Mouse (Mus musculus): ENCODE data around the gene Chmp4b. TPM values are rescaled to one million over a fixed set of nuclear protein-coding genes. Genes with fewer than 3 reads are reported as not detected.
A peak's percentile ranks its signal among the peaks of the same experiment; 100 is the strongest.

Chmp4b gene
- polyA plus RNA-seq, 2 experiments: 8.1 to 84.2 TPM

DNA sequence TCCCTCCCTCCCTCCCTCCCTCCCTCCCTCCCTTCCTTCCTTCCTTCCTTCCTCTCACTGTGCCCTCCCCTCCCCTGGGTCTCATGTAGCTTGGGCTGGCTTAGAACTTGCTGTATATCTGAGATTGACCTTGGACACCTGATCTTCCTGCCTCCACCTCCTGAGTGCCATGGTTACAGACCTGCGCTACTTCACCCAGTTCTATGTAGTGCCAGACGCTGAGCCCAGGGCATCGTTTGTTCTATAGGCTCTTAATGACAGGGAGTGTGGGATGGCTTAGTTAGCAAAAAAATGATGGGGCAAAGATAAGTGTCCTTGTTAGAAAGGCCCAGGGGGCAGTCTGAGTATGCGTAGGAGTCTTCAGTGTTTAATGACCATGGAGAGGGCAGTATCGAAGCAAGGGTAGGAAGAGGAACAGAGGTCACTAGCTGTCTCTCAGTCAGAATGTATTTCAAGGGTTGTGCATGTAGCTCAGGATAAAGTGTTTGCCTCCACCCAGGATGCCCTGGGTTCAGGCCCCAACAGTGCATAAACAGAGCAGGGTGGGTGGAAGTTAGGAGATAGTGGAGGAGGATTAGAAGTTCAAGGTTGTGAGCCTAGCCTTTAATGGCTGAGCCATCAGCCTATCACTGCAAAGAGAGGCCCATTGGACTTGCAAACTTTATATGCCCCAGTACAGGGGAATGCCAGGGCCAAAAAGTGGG, 18.3 kb upstream of the Chmp4b start:
- H3K9ac ChIP-seq (replicated peaks): peak overlapping the region; percentile 55
- H3K36me3 ChIP-seq (replicated peaks; ENCODE audit: control insufficient read depth, insufficient read depth, low read depth): peaks cover 17% of the 10 kb centered on the region
- 66% methylated on average over 5 of the region's 5 CpGs for WGBS (ENCODE audit: insufficient replicate concordance)
- peak overlapping the region; percentile 47 to 60 for H3K4me3 ChIP-seq (ENCODE audit: insufficient read depth in 1 of 2, low read depth in 2 of 2, low read length in 2 of 2)
- peak; percentile 47 for ATAC-seq (ENCODE audit: insufficient read depth)
- H3K4me1 ChIP-seq (replicated peaks; ENCODE audit: control insufficient read depth in 2 of 2, insufficient read depth in 2 of 2, low read length in 1 of 2): peaks cover 33 to 42% of the 10 kb centered on the region in 2 experiments
- H3K9me3 ChIP-seq (ENCODE audit: control insufficient read depth, low read length): no peaks in the 10 kb centered on the region
- TF ChIP-seq EP300 (IDR thresholded peaks at IDR 0.05; ENCODE audit: low read depth) (0 out of 2 replicates have a peak, but pooled peaks have one; percentile 37), CTCF (IDR thresholded peaks at IDR 0.05; ENCODE audit: low read depth) (no peak)
- peak overlapping the region; percentile 98 for H3K27ac ChIP-seq
- peak overlapping the region; percentile 69 for H3K4me2 ChIP-seq (ENCODE audit: low read depth)
- H3K27me3 ChIP-seq (ENCODE audit: control insufficient read depth, insufficient read depth, low read length): no peaks in the 10 kb centered on the region
- DNase-seq (ENCODE audit: low read depth in 3 of 3, low spot score in 3 of 3): peak in 2 of 3 experiments; percentile 56

DNA sequence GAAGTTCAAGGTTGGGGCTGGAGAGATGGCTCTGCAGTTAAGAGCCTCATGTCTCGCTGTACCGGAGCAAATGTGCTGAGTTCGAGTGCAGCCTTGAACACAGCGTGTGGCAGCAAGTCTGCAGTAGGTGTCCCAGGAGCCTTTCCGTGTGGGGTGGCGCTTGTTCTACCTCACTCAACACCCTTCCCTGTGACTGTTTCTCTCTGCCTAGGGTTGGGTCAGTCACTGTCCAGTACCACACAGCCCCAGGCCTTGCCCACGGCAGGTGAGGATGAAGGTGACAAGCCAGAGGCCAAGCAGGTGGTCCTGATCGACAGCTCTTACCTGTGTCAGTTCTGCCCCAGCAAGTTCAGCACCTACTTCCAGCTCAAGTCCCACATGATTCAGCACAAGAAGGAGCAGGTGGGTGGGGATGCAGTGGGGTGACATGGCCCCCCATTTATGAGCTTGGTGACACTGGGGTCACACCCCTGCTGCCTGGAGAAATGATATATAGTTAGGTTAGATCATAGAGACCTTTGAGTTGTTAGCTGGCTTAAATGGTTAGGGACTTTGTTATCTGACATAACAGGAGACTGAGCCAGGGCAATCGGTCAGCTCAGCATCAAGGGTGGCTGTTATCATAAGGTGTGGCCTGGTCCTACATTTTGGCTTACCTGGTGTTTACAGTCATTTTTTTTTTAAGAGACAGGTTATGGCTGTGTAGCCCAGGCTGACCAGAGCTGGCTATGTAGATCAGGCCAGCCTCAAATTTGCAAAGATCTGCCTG, 17.4 kb upstream of the Chmp4b start:
- DNase-seq (ENCODE audit: low read depth in 3 of 3, low spot score in 3 of 3) (peak; percentile 62 to 72 (median 68)), ATAC-seq (ENCODE audit: insufficient read depth) (peak; percentile 40)
- Histone ChIP-seq H3K27ac (peak overlapping the region; percentile 98), H3K9me3 (ENCODE audit: control insufficient read depth, low read length) (no peaks in the 10 kb centered on the region; the same call in 1 of the 2 replicates), H3K4me2 (ENCODE audit: low read depth) (peak overlapping the region; percentile 69), H3K4me1 (replicated peaks; ENCODE audit: control insufficient read depth in 2 of 2, insufficient read depth in 2 of 2, low read length in 1 of 2) (peaks cover 33 to 40% of the 10 kb centered on the region in 2 experiments), H3K27me3 (ENCODE audit: control insufficient read depth, insufficient read depth, low read length) (no peaks in the 10 kb centered on the region), H3K4me3 (ENCODE audit: insufficient read depth in 1 of 2, low read depth in 2 of 2, low read length in 2 of 2) (peak overlapping the region; percentile 15 to 46), H3K36me3 (replicated peaks; ENCODE audit: control insufficient read depth, insufficient read depth, low read depth) (peaks cover 18% of the 10 kb centered on the region), H3K9ac (replicated peaks) (peak overlapping the region; percentile 67)
- 60% methylated on average over 9 of the region's 9 CpGs for WGBS (ENCODE audit: insufficient replicate concordance)
- TF ChIP-seq EP300 (IDR thresholded peaks at IDR 0.05; ENCODE audit: low read depth) (peak; percentile 88), CTCF (IDR thresholded peaks at IDR 0.05; ENCODE audit: low read depth) (no peak)

DNA sequence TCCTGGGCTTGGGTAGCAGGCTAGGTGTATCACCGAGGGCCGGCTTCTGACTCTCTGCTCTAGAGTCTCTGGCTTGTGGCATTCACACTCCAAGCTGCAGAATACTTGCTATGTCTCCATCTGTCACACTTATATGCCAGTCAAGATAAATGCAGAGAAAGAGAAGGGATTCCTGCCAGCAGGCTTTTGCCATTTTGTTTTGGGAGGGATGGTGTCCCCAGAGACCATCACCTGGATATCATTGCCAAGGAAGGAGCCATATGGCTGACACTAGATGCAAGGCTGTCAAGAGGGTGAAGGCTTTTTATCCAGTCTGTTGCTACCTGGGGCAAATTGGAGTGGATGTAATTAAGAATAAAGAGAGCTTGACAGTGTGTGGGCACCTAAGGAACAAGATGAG, 15.7 kb upstream of the Chmp4b start:
- DNase-seq (ENCODE audit: low read depth in 3 of 3, low spot score in 3 of 3) (no peak), ATAC-seq (ENCODE audit: insufficient read depth) (no peak)
- Histone ChIP-seq H3K9me3 (ENCODE audit: control insufficient read depth, low read length) (no peaks in the 10 kb centered on the region; the same call in 1 of the 2 replicates), H3K4me1 (replicated peaks; ENCODE audit: control insufficient read depth in 2 of 2, insufficient read depth in 2 of 2, low read length in 1 of 2) (peaks cover 28% of the 10 kb centered on the region in 2 experiments), H3K4me2 (ENCODE audit: low read depth) (no peak overlapping the region), H3K27ac (peak overlapping the region; percentile 98), H3K36me3 (replicated peaks; ENCODE audit: control insufficient read depth, insufficient read depth, low read depth) (peaks cover 9% of the 10 kb centered on the region), H3K4me3 (ENCODE audit: insufficient read depth in 1 of 2, low read depth in 2 of 2, low read length in 2 of 2) (no peak overlapping the region), H3K9ac (replicated peaks) (no peak overlapping the region), H3K27me3 (ENCODE audit: control insufficient read depth, insufficient read depth, low read length) (no peaks in the 10 kb centered on the region)
- 88% methylated on average over 2 of the region's 2 CpGs for WGBS (ENCODE audit: insufficient replicate concordance)
- TF ChIP-seq EP300 (IDR thresholded peaks at IDR 0.05; ENCODE audit: low read depth) (no peak), CTCF (IDR thresholded peaks at IDR 0.05; ENCODE audit: low read depth) (no peak)

DNA sequence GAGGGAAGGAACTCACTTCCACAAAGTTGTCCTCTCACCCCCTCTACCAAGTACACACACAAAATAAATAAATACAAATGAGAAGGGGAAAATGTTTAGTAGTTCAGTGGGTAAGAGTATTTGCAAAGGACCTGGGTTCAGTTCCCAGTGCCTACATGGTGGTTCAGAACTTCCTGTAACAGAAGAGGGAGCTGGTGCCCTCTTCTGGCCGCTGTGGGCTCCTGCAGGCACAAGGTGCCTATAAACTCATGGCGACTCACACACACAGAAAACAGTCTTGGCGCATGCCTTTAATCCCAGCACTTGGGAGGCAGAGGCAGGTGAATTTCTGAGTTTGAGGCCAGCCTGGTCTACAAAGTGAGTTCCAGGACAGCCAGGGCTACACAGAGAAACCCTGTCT, 13.0 kb upstream of the Chmp4b start:
- H3K27me3 ChIP-seq (ENCODE audit: control insufficient read depth, insufficient read depth, low read length): no peaks in the 10 kb centered on the region
- H3K4me1 ChIP-seq (replicated peaks; ENCODE audit: control insufficient read depth in 2 of 2, insufficient read depth in 2 of 2, low read length in 1 of 2): peaks cover 31 to 32% of the 10 kb centered on the region in 2 experiments
- H3K36me3 ChIP-seq (replicated peaks; ENCODE audit: control insufficient read depth, insufficient read depth, low read depth): peaks cover 9% of the 10 kb centered on the region
- H3K4me2 ChIP-seq (ENCODE audit: low read depth): no peak overlapping the region
- ATAC-seq (ENCODE audit: insufficient read depth) (no peak), DNase-seq (ENCODE audit: low read depth in 3 of 3, low spot score in 3 of 3) (no peak)
- TF ChIP-seq EP300 (IDR thresholded peaks at IDR 0.05; ENCODE audit: low read depth) (no peak), CTCF (IDR thresholded peaks at IDR 0.05; ENCODE audit: low read depth) (peak; percentile 61)
- H3K27ac ChIP-seq: no peak overlapping the region
- no peaks in the 10 kb centered on the region; the same call in 1 of the 2 replicates for H3K9me3 ChIP-seq (ENCODE audit: control insufficient read depth, low read length)
- no peak overlapping the region for H3K4me3 ChIP-seq (ENCODE audit: insufficient read depth in 1 of 2, low read depth in 2 of 2, low read length in 2 of 2)
- H3K9ac ChIP-seq (replicated peaks): no peak overlapping the region
- WGBS (ENCODE audit: insufficient replicate concordance): 91% methylated on average over 3 of the region's 3 CpGs

DNA sequence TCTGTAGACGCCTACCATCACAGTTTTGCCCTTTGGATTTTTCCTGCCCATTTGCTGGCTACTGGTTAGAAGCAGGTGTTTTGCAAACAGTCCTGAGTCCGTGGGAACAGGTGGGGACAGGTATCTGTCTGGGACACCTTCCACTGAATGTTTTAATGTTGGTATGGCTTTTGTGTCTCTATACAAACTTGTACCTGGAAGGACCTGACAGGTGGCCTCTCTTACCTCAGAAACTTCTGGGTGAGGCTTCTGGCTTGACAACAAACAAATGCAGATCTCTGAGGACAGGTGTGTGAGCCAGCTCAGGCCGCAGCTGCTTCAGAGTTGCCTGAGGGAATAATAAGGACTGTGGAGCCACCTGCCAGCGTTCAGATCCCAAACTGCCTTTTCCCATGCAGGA, 12.4 kb upstream of the Chmp4b start:
- Histone ChIP-seq H3K27ac (no peak overlapping the region), H3K4me1 (replicated peaks; ENCODE audit: control insufficient read depth in 2 of 2, insufficient read depth in 2 of 2, low read length in 1 of 2) (peaks cover 27% of the 10 kb centered on the region in 2 experiments), H3K9ac (replicated peaks) (no peak overlapping the region), H3K4me2 (ENCODE audit: low read depth) (no peak overlapping the region), H3K9me3 (ENCODE audit: control insufficient read depth, low read length) (no peaks in the 10 kb centered on the region; the same call in 1 of the 2 replicates), H3K36me3 (replicated peaks; ENCODE audit: control insufficient read depth, insufficient read depth, low read depth) (peaks cover 9% of the 10 kb centered on the region), H3K4me3 (ENCODE audit: insufficient read depth in 1 of 2, low read depth in 2 of 2, low read length in 2 of 2) (no peak overlapping the region), H3K27me3 (ENCODE audit: control insufficient read depth, insufficient read depth, low read length) (no peaks in the 10 kb centered on the region)
- ATAC-seq (ENCODE audit: insufficient read depth): no peak
- no peak for DNase-seq (ENCODE audit: low read depth in 3 of 3, low spot score in 3 of 3)
- 84% methylated on average over 4 of the region's 4 CpGs for whole genome bisulfite sequencing (ENCODE audit: insufficient replicate concordance)
- TF ChIP-seq CTCF (IDR thresholded peaks at IDR 0.05; ENCODE audit: low read depth) (no peak), EP300 (IDR thresholded peaks at IDR 0.05; ENCODE audit: low read depth) (no peak)
